Mouse (Mus musculus) layer of hippocampus, adult 2 months (tissue): ENCODE measurements around the gene Akirin1. TPM values are rescaled to one million over a fixed set of nuclear protein-coding genes. Genes with fewer than 3 reads are reported as not detected.

Experiments
- DNase-seq, 2 experiments: peaks; one replicate each; pipeline ENCODE4 v3.0.0; 2022; ENCODE audit warnings: low spot score in 2 of 2
- H3K27ac ChIP-seq: fragments of 200-600 bp; 2 replicates; pipeline ENCODE4 v1.8.1; 2022
- H3K4me3 ChIP-seq: fragments of 200-600 bp; 2 replicates; pipeline ENCODE4 v1.8.1; 2022; ENCODE audit warnings: mild to moderate bottlenecking
- CTCF ChIP-seq: fragments of 200-600 bp; conservative IDR thresholded peaks from 2 replicates; pipeline ENCODE4 v1.8.1; 2022; ENCODE audit warnings: antibody characterized with exemption, mild to moderate bottlenecking, moderate library complexity
- total RNA-seq, 2 experiments: library from RNA; stranded (reverse); gene quantifications; 2 replicates each; pipeline ENCODE4 v1.2.3; 2021

Akirin1 gene
- total RNA-seq, 2 experiments from 2014 or later = 53.9 to 58.1 TPM

- peak overlapping the region; percentile 95 for H3K27ac ChIP-seq
- peak overlapping the region; percentile 94 for H3K4me3 ChIP-seq
- DNase-seq = peak in 1 of 2 experiments; percentile 32
- no peak for TF ChIP-seq CTCF
These were observed 538 bp downstream of the Akirin1 start for GRCm38 (mm10) chr4:123749484-123750130.

GRCm38 (mm10) chr4:123748726-123749415 lies 1.3 kb downstream of the Akirin1 start:
- peak overlapping the region; percentile 95 for H3K27ac ChIP-seq
- H3K4me3 ChIP-seq = peak overlapping the region; percentile 94
- no peak for TF ChIP-seq CTCF
- no peak for DNase-seq

GRCm38 (mm10) chr4:123745221-123745775 lies 4.8 kb downstream of the Akirin1 start:
- no peak overlapping the region for H3K27ac ChIP-seq
- no peak for TF ChIP-seq CTCF
- H3K4me3 ChIP-seq = no peak overlapping the region
- DNase-seq = no peak

- no peak for DNase-seq
- no peak overlapping the region for H3K4me3 ChIP-seq
- TF ChIP-seq CTCF = no peak
- no peak overlapping the region for H3K27ac ChIP-seq
These were observed 7.3 kb downstream of the Akirin1 start for GRCm38 (mm10) chr4:123742891-123743290.

- no peak for DNase-seq
- no peak overlapping the region for H3K27ac ChIP-seq
- TF ChIP-seq CTCF = no peak
- H3K4me3 ChIP-seq = no peak overlapping the region
These were observed 11.4 kb downstream of the Akirin1 start for GRCm38 (mm10) chr4:123738708-123739107.

- Histone ChIP-seq H3K4me3 (no peak overlapping the region), H3K27ac (no peak overlapping the region)
- no peak for DNase-seq
- no peak for TF ChIP-seq CTCF
These were observed 16.6 kb downstream of the Akirin1 start for GRCm38 (mm10) chr4:123733532-123733931.

GRCm38 (mm10) chr4:123732921-123733320 lies 17.2 kb downstream of the Akirin1 start:
- no peak for DNase-seq
- H3K4me3 ChIP-seq = no peak overlapping the region
- no peak for TF ChIP-seq CTCF
- peak overlapping the region; percentile 39; the same call in 1 of the 2 replicates for H3K27ac ChIP-seq

- TF ChIP-seq CTCF = no peak
- peak overlapping the region; percentile 39; the same call in 1 of the 2 replicates for H3K27ac ChIP-seq
- H3K4me3 ChIP-seq = no peak overlapping the region
- DNase-seq = no peak
These were observed 17.8 kb downstream of the Akirin1 start for GRCm38 (mm10) chr4:123732163-123732910.

GRCm38 (mm10) chr4:123721761-123722160 lies 28.4 kb downstream of the Akirin1 start:
- DNase-seq = no peak
- H3K27ac ChIP-seq = no peak overlapping the region
- TF ChIP-seq CTCF = no peak
- no peak overlapping the region for H3K4me3 ChIP-seq

GRCm38 (mm10) chr4:123718434-123718780 lies 31.7 kb downstream of the Akirin1 start:
- H3K4me3 ChIP-seq = peak overlapping the region; percentile 72
- H3K27ac ChIP-seq = peak overlapping the region; percentile 98
- no peak for TF ChIP-seq CTCF
- no peak for DNase-seq

GRCm38 (mm10) chr4:123717574-123718433 lies 32.3 kb downstream of the Akirin1 start, which contains the start of gene Ndufs5:
TSS of gene Ndufs5 (minus strand) at chr4:123718202.
- no peak for TF ChIP-seq CTCF
- DNase-seq = peak; percentile 96 to 97
- Histone ChIP-seq H3K27ac (peak within 1 kb of the TSS; percentile 98), H3K4me3 (peak within 1 kb of the TSS; percentile 72)

GRCm38 (mm10) chr4:123712431-123712830 lies 37.7 kb downstream of the Akirin1 start:
- TF ChIP-seq CTCF = no peak
- peak in 1 of 2 experiments; percentile 19 for DNase-seq
- Histone ChIP-seq H3K4me3 (no peak overlapping the region), H3K27ac (peak overlapping the region; percentile 53; the same call in 1 of the 2 replicates)
